Mouse (Mus musculus) right cerebral cortex, postnatal 10 days (tissue): ENCODE measurements around the gene Cblb.

Experiments
- DNase-seq, 2 experiments: peaks; one replicate each; pipeline ENCODE4 v3.0.0; 2021; ENCODE audit warnings: low spot score in 2 of 2

The Cblb gene

DNA sequence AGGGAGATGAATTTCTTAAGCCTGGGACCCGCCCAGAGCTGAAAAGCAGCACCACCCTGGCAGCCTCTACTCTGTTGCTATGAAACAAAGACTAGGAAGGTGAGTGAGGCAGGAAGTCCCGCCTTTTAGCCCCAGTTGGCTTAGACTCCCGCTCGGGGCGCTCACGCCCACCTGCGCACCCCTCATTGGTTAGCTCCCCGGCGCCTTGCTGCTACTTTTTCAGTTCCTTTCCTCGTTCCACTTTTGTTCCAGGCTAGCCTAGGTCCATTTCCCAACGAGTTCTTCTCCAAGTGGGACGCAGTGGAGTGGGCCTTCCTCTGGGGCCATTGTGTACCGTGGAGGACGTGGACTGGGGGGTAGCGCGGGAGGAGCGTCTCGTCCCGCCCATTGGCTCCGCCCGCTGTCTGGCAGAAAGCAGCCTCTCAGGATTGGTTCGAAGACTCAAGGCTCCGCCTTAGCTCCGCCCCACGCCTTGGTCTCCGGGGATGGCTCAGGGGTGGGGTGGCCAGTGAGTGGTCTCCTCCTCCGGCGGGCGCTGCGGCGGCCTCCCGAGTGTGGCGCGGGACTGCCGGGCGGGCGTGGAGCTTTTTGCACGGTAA is at the start of gene Cblb:
Gene Cblb (plus strand): TSS at position 135 of the 599 bp plus-strand sequence.
- DNase-seq: peak; percentile 98

DNA sequence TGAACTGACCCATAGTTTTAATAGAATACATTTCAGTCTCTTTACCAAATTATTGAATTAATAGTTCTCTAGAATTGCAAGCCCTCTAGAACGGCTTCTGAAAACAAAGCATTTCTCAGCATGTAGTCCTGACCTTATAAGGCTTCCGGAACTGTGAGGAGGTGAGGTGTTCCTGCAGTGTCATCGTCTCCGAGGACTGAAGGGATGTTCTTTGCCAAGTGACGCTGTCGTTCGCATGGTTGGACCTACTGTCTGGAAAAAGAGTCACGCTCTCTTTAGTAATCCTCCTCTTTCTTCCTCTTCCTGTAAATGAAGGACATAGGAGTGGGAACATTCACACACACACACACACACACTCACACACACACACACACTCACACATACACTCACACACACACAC is 45.6 kb upstream of the Cblb start:
- DNase-seq: no peak

DNA sequence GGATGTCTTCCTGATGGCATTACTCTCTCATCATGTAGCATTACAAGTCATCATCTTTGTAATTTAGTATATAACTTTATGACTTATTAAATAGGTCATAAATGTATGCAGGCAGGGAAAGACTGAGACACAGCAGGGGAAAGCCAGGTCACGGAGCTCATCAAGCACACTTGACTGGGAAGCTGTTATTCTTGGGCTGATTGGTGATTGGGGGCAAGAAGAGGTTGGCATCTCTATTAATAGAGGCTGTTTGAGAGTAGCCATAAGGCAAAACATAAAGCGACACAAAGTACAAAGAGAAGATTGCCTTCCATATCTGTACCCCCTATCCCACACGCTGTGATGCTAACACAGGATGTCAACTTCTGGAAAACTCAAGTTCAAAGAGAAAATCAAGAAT is 44.8 kb upstream of the Cblb start:
- DNase-seq: no peak

DNA sequence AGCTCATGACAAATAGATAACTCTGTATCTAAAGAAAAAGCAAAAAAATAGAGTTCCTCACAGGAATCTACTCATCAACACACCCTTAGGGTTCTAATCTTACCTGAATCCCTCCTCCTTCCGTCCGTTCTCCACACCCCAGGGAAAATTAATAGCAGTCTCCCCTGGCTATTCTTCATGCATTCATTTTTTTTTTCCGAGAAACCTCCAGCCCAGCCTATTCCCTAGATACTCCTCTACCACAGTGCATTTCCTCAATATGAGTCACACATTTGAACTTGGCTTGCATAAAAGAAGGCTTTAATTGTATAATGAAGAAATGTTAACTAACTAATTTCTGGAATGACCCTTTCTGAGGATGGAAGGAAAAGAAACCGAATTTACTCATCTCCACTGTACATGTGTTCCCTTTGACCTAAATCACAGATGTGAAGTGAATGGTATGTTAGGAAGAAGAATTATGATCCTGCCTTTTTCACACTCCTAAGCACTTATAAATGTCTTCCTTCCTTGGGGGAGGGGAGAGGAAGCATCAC is 43.9 kb upstream of the Cblb start:
- no peak for DNase-seq

DNA sequence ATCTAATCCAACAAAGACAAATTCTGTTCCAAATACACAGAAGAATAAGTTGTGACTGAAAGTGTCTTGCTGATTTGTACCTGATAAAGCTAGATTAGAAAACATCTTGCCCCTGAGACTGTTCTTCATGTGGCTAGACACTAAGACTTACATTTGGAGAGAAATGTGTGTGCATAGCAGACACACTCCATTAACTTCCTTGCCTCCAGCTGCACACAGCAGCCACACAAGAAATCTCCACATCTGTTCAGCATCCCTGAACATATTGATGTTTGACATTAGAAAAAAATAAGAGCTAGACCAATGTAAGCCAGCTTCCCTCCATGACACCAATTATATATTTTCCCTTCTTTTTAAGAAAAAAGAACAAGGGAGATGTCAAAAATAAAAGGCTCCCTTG is 43.0 kb upstream of the Cblb start:
- DNase-seq: no peak

DNA sequence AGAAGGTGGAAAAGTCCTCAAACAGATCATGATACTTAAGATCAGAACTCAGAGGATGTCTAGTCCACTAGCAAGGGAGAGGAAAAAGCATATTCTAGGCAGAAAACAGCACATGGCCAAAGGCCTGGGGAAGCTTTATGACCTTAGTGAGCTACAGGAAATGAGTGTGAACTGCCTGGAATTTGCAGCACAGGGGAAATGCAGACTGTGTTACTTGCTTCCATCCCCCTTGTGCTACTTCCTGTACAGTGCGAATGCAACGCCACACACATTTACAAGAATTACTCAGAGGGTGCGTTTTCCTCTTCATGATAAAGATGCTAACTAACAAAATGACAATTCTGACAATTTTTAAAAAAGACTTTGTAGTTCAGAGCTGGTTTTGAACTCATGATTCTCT is 41.8 kb upstream of the Cblb start:
- no peak for DNase-seq

DNA sequence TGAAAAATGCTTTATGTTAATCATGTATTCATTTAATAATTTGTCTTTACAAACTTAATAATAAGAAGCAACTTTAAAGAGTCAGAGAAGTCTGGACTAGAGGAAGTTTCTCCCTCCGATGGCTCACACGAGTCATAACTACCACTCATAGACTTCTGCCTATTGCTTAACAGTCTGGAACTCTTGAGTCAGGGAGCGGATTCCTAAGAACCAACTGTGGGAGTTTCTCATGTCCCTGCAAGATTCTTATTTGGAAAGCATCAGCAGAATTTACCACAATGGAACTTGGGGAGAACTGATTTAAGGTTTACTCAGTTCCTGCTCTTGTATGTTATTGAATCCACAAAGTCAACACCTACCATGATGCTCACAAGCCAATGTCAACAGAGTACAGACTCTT is 31.0 kb upstream of the Cblb start:
- DNase-seq: no peak

DNA sequence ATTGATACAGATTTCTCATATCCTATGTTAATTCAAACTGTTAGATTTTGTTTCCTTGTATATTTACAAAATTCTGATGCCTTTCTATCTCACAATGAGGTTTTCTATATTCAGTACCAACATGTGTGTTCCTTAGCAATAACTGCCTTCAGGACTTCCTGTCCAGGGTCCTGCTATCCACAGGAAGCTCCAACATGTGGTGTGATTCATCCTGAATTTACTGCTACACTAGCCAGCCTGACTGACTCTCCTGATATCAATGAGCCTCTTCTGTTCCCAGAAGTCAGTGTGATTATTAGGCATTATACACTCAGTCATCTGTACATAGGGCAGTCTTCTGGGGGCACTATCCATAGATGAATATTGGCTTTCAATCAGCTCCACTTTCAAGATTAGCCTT is 30.2 kb upstream of the Cblb start:
- DNase-seq: no peak

DNA sequence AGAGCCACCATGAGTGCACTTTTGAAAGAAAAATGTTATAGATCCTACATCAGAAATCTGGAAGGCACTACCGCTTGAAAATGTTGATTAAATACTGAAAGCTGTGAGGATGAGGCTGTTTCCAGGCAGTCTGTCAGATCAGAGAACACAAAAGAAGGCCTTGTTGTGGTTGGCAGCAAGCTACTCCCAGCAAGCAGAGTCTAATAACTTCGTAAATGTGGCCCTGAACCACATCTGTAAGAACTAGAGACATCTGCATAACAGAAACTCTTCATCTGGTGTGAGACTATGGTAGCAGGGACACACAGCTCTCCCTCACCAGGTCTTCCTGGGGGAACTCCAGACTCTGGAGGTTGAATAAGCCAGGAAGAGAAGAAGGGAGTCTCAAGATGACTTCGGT is 24.0 kb upstream of the Cblb start:
- no peak for DNase-seq

DNA sequence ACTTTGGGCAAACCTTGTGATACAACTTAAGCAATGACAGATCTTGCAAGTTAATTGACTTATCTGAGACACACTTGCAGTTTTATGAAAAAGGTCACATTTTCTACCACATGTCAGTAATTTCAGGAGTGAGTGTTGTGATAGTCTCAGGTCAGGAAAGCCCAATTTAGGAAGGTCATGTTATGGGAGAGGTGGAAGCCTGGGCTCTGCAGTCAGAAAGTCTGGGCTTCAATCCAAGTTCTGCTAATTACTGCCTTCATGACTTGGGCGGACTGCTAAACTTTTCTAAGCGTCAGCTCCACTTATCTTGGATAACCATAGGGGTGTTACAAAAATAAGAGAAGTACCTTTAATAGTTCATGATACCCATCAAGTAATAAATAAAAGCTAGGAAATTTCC is 22.6 kb upstream of the Cblb start:
- no peak for DNase-seq

DNA sequence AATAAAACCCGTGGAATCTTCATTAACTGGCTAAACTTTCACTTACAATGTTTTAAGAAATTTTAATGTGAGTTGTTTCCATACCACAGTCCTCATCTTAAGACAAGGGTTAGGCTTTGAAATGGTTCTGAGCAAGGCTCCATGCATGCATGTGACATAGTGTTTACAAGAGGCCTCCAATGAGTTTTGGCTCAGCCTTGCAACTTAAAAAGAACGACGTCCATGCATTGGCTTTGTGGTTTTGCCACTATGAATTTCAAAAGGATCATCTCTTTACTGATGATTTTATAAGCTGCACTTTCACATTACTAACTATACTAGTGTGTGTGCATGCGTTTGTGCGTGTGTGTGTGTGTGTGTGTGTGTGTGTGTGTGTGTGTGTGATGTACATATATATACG is 21.6 kb upstream of the Cblb start:
- no peak for DNase-seq

DNA sequence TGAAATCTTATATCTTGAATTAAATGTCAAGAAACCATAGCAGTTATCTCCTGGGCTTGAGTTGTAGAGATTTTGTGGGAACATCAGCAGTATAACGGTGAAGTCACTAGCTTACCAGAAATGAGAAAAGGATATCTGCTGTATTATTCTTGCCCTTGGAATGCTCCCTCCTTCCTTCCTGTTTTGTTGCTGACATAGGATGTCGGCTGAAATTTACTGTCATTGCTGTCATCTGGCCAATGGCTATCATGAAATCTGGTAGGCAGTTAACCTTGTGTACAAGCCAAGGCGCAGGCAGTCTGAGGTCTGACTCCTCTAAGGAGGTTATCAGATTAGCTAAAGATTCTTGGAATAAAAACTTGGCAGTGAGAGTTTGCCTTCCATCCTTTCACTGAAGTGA is 18.0 kb upstream of the Cblb start:
- DNase-seq: no peak

DNA sequence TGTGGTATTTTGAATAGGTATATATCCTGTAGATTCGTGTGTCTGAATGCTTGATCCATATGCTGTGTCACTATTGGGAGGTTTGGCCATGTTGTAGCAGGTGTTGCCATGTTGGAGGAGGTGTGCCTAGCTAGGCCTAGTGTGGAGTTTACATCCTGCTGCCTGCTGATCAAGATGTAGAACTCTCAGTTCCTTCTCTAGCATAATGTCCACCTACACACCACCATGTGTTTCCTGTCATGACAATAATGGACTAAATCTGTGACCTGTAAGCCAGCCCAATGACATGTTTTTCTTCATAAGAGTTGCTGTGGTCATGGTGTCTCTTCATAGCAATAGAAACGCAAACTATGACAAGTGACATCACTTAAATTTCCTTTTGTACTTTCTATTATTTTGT is 17.2 kb upstream of the Cblb start:
- DNase-seq: no peak

DNA sequence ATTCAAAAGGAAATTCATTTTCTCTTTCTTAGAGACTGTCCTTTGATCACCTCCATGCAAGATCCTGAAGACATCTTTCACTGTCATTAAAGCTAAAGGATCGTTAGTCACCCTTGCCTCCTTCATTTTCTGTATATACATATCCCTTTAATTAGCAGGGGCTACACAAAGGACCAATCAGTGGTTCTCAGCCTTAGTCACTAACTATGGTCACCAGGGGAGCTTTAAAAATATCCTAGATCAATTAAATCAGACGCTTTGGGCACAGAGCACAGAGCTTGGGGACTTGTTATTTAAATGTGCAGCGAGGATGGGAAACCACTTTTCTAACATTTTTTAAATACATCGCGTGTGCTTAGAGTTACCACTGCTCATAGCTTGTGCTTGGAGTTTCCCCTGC is 7.6 kb upstream of the Cblb start:
- no peak for DNase-seq

DNA sequence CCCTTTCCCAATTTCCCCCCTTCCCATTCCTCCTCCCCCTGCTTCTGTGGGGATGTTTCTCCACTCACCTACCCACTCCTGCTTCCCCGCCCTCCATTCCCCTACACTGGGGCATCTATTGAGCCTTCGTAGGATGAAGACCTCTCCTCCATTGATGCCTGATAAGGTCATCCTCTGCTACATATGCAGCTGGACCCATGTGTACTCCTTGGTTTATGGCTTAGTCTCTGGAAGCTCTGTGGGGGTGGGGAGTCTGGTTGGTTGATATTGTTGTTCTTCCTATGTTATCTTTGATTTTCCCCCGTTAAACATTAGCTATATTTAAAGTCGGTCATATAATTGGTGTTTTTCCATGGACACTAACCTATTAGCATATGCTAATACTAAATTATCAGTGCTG is 3.7 kb upstream of the Cblb start:
- no peak for DNase-seq

DNA sequence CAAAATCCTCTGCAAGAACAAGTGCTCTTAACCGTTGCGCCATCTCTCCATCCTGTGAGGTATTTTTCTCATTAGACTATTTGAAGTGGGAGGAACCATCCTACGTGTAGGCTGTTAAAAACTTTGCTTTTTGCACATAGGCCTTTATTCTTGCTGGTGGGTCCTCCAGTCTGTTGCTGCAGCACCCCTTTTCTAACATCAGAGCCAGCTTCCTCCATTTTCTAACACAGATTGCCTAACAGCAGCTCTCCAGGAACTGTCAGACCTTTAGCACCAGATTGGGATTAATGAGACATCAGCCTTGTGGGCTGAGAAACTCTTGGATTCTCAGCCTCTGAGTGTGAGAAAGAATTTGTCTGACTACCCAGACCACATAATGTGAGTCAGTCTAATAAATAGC is 2.0 kb upstream of the Cblb start:
- DNase-seq: no peak

DNA sequence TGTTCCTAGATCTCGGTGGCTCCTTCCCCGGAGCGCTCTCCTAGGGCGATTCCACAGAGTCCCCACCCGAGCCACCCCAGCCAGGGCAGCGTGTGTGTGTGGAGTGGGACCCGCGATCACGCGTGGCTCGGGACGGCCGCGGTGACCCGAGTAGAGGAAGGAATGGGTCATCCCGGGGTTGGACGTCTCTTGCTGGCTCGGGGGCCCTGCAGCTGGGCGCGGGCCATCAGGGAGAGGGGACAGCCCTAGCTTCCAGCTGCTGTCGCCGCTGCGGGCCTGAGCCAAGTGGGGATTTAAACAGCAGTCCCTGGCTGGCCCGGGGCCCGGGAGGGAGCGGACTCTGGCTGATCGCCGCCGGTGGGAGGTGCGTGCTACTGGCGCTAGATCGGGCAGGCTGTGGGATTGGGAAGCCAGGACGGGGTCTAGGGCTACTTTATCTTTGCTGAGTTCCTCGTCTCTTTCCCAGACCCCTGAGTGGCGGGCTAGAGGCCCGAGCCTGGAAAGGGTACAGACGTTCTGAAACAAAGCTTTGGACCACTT is 757 bp downstream of the Cblb start:
- DNase-seq: peak; percentile 92 to 93

DNA sequence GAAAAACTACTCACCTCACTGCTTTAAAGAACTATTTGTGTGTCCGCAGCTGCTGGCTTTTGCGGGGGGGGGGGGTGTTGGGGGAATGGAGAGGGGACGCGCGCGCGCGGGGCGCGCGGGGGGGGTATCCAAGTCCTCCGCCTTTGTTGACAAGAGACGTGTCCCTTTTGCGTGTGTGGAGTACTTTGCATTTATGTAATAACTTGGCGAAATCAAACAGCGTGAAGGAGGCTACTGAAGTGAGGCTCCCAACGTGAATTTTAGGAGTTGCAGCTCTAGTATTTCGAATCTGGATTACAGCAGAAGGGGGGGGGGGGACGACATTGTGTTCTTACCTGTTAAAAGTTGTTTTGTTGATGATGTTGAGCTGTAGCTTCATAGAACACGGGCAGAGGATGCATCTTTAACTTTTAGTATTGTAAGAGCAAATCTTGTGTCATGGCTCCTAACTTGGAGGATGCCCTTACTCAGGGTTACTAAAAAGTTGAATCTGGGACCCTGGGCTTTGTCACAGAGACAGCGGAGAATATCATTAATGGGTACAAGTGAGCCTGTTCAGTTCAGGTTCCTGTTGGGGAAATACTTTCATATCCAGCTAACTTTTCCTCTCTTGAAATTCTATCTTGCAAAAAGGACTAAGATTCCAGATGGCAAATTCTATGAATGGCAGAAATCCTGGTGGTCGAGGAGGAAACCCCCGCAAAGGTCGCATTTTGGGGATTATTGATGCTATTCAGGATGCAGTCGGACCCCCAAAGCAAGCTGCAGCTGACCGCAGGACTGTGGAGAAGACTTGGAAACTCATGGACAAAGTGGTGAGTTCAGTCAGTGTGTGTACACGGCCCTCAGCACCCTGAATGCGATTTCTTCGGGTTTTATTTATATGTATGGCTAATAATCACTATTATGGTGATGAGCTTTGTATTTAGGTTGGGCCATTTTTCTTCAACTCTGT is 1.6 kb downstream of the Cblb start:
- DNase-seq: no peak

DNA sequence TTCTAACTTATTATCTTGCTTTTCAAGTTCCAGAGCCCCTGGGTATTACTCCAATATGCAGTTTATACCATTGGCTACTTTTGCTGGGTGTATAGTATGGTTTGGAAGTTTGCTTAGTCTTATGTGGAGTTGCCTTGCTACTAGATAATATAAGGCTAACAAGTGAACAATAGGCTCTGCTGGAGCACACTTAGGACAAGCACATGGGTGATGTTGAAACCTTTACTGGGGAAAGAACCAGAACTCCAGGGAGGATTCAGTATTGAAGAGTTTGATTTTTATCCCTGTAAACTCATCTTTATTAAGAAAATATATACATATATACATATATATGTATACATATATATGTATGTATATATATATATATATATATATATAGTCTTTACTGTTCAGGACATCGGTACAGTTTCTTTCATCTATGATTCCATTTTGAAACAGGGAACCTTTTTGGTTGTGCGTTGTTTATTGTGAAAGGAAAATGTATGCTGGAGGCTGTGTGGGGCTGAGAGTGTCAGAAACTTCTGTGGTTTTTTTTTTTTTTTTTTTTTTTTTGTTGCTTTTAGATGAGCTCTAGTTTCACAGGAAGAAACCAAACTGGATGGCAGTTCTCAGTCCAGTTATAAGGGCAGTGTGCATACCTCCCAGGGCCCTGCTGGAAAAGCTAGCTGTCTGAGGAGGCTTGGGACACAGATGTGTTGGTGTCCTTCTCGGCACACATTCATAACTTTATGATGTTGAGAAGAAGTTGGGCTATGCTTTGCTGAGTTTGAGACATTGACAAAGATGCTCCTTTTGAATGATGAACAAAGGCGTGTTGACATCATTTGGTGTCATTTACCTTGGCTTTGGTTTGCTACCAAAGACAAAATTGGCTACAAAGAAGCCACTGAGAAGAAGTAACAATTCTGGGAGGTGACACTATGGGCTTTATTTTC is 2.6 kb downstream of the Cblb start:
- DNase-seq: no peak

DNA sequence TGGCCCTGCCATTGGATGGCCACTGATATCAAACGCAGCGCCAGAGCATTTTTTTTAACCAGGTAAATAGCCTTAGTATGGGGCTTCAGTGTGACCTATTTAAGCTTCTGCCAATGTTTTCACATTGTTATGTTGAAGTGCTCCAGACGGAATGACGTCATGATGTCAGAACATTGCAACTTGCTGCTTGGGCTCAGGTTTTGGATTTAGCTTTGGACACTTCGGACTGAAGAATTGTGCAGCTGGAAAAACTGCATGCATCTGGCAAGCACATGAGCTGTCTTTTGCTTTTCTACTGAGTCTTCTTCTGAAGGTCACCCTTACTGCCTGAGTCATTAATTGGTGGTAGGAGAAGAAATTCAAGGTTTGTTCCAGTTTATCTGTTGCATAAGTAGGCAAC is 3.3 kb downstream of the Cblb start:
- DNase-seq: no peak

DNA sequence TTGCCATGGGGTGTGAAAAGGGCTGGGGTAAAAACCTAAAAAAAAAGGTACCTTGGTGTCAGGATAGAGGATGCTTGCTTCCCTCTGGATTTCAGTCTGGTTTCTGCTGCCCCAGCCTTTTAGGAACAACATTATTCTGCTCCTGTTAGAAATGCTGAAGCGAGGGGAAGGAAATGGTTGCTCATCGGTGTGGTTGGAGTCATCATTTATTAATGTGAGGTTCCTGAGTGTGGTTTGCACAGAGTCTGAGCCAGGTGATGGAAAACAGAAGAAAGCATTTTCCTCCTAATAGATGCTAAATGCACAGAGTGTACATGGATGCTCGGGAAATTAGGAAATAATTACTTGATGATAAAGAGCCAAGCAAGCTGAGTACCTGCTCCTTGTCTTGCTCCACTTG is 5.3 kb downstream of the Cblb start:
- DNase-seq: no peak

DNA sequence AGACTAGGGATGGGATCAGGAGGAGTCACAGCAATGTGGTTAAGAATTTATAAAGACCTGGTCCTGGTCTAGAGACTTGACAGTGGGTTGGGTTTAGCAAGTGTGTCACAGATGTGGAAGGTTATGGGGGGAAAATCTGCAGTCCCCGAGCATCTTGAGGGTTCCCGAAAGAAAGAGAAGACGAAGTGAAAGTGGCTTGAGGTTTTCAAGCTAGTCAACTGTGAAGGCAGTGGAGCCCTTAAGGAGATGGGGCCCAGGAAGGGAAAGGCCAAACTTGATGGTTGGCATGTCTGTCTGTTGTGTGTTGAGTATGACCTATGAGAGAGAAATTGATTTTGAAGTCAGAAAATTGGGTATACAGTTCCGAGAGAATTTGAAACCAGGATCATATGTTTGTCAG is 7.3 kb downstream of the Cblb start:
- no peak for DNase-seq
